Mouse (Mus musculus): ENCODE data around the gene Olfr720.

The Olfr720 gene

GRCm38 (mm10) chr14:14186738-14187137, at the start of gene Olfr720:
TSS of gene Olfr720 (minus strand) at chr14:14186838.
- DNase-seq (ENCODE audit: low read depth, low spot score): no peak

Data from forelimb bud, embryonic 11.5 days (tissue).